Comparison of ENCODE assay signal across 23 mouse cellular contexts in the genomic region with DNA sequence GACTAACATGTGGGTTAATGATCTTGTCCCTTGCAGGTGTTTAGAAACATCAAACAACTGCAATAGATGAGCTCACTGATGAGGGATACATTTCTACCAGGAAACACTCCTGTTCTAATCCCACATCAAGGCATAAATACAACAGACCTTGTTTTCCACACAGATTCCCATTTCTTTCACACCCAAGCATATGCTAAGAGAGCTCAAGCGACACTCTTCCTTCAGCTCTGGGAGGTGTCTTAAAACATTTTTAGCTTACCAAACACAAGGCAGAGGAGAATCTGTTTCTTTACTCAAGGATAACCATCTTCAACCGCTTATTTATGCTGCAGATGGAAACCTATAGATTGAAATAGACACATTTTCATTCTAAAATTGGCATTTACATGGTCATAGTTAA. TPM values are rescaled to one million over a fixed set of nuclear protein-coding genes. Genes with fewer than 3 reads are reported as not detected.
"Had no signal": no experiment of that assay in that cellular context is flagged by ENCODE, and none has a peak within 500 bp of the region (broad histone marks: within the 10 kb centered on the region; RNA-seq: fewer than 3 reads in every experiment).

No protein-coding gene starts in this region.

- H3K36me3 ChIP-seq: midbrain, embryonic 10.5 days; midbrain, embryonic 12.5 days; neural tube, embryonic 13.5 days had no signal

- H3K4me2 ChIP-seq: lung, embryonic 14.5 days; midbrain, embryonic 12.5 days; neural tube, embryonic 13.5 days; neural tube, embryonic 15.5 days had no signal

- H3K27ac ChIP-seq: midbrain, embryonic 10.5 days; midbrain, embryonic 12.5 days; neural tube, embryonic 13.5 days; neural tube, embryonic 15.5 days had no signal

- H3K4me3 ChIP-seq: midbrain, embryonic 10.5 days; midbrain, embryonic 12.5 days; myocyte; neural tube, embryonic 13.5 days; neural tube, embryonic 15.5 days had no signal

- H3K9me3 ChIP-seq: midbrain, embryonic 10.5 days; midbrain, embryonic 12.5 days; neural tube, embryonic 13.5 days; neural tube, embryonic 15.5 days had no signal

- DNase-seq: lung, adult 18-20 months; lung, embryonic 14.5 days; lung, postnatal 10 days; lung, postnatal 4 days; midbrain, embryonic 14.5 days; retina, postnatal 1 day; right cerebral cortex, adult 18-20 months; right cerebral cortex, postnatal 25 days; right cerebral cortex, postnatal 4 days; spleen, adult 18-20 months; thymus, adult 2 months; thymus, postnatal 25 days; thymus, postnatal 4 days had no signal

- H3K9ac ChIP-seq: lung, embryonic 14.5 days; midbrain, embryonic 12.5 days; neural tube, embryonic 13.5 days; neural tube, embryonic 15.5 days had no signal

- ATAC-seq: midbrain, embryonic 16.5 days had no signal

RNA-seq across cellular contexts. Expression of a gene that starts 5.1 kb away (rescaled TPM):
- total RNA-seq: megakaryocyte, adult 5-6 weeks; megakaryocyte-erythroid progenitor cell, adult 5-6 weeks had no signal
- polyA plus RNA-seq: lung, embryonic 14.5 days; myocyte; small intestine, adult 2 months; urinary bladder, adult 2 months had no signal

RNA-seq across cellular contexts. Expression of a gene that starts 45.0 kb away (rescaled TPM):
- total RNA-seq: megakaryocyte, adult 5-6 weeks; megakaryocyte-erythroid progenitor cell, adult 5-6 weeks had no signal
